Mouse (Mus musculus) liver, postnatal 0 days (tissue): ENCODE measurements around the gene Olfr1373. TPM values are rescaled to one million over a fixed set of nuclear protein-coding genes. Genes with fewer than 3 reads are reported as not detected.

Source experiments
- ATAC-seq: fragments of 200-750 bp; cut with Nextera tagmentation; 2 replicates; pipeline ENCODE4 v1.8.0; 2017; ENCODE audit warnings: mild to moderate bottlenecking, moderate library complexity
- DNase-seq: peaks from one replicate; pipeline ENCODE4 v3.0.0-alpha.2; 2016
- H3K27ac ChIP-seq: fragments of 300-500 bp; sonication (generic); 2 replicates; pipeline ENCODE4 v1.5.1; 2014; ENCODE audit warnings: antibody characterized with exemption, moderate library complexity, mild to moderate bottlenecking, low read depth
- H3K27me3 ChIP-seq: fragments of 300-500 bp; sonication (generic); 2 replicates; pipeline ENCODE4 v1.6.1; 2014; ENCODE audit warnings: low read length, control low read depth, mixed read lengths; ENCODE audit not compliant: insufficient read depth
- H3K36me3 ChIP-seq: fragments of 300-500 bp; sonication (generic); replicated peaks from 2 replicates; pipeline ENCODE4 v1.6.1; 2014; ENCODE audit warnings: mild to moderate bottlenecking, control low read depth, low read length, moderate library complexity, mixed read lengths; ENCODE audit not compliant: insufficient read depth
- H3K4me1 ChIP-seq: fragments of 300-500 bp; sonication (generic); 2 replicates; pipeline ENCODE4 v1.6.1; 2014; ENCODE audit warnings: antibody characterized with exemption, mild to moderate bottlenecking, control low read depth; ENCODE audit not compliant: insufficient read depth
- H3K4me2 ChIP-seq: fragments of 300-500 bp; sonication (generic); 2 replicates; pipeline ENCODE4 v1.6.1; 2014; ENCODE audit warnings: low read depth, mild to moderate bottlenecking, low read length, moderate library complexity, mixed read lengths
- H3K4me3 ChIP-seq: fragments of 300-500 bp; sonication (generic); 2 replicates; pipeline ENCODE4 v1.5.1; 2014; ENCODE audit warnings: low read depth, low read length
- H3K9ac ChIP-seq: fragments of 300-500 bp; sonication (generic); replicated peaks from 2 replicates; pipeline ENCODE4 v1.6.1; 2014; ENCODE audit warnings: mild to moderate bottlenecking, moderate library complexity
- H3K9me3 ChIP-seq: fragments of 300-500 bp; sonication (generic); 2 replicates; pipeline ENCODE4 v1.6.1; 2016; ENCODE audit warnings: mild to moderate bottlenecking, control low read depth, low read length, mixed read lengths
- CTCF ChIP-seq: sonication (generic); IDR thresholded peaks from 2 replicates; pipeline ENCODE4 v1.5.1; 2016; ENCODE audit warnings: antibody characterized with exemption, low read depth
- EP300 ChIP-seq: IDR thresholded peaks from 2 replicates; pipeline ENCODE4 v1.6.1; 2016; ENCODE audit warnings: antibody characterized with exemption, low read depth, mild to moderate bottlenecking
- WGBS: fragments of 180-500 bp; shearing (Covaris S2); extraction: QIAGEN DNeasy Blood & Tissue Kit; methylation state at CpG from one replicate; pipeline ENCODE4 v1.1.7; 2014; ENCODE audit not compliant: insufficient replicate concordance; 5-methylcytosine and 5-hydroxymethylcytosine counted together
- microRNA-seq: library from miRNA; unstranded; fragments of <30 nt; microRNA quantifications from one replicate; pipeline ENCODE4, GENCODE M21; 2016
- polyA plus RNA-seq: library from polyadenylated mRNA; unstranded; fragments of >200 nt; fragmentation: Nextera tagmentation; extraction: Ambion mirVana; gene quantifications from 2 replicates; pipeline ENCODE4 v1.2.1, GENCODE M21; 2015

Gene Olfr1373
- polyA plus RNA-seq, 1 experiment from 2014 or later, result not detected

GRCm38 (mm10) chr11:52099031-52099761, 46.1 kb downstream of the Olfr1373 start:
- Histone ChIP-seq H3K4me1 (peaks cover 41% of the 10 kb centered on the region), H3K9ac (peak overlapping the region; percentile 99), H3K4me3 (peak overlapping the region; percentile 81), H3K27me3 (no peaks in the 10 kb centered on the region), H3K9me3 (no peaks in the 10 kb centered on the region), H3K4me2 (peak overlapping the region; percentile 83), H3K27ac (peak overlapping the region; percentile 100), H3K36me3 (0 out of 2 replicates have a peak, but pooled peaks cover 2% of the 10 kb centered on the region)
- DNase-seq (peak; percentile 81), ATAC-seq (peak; percentile 62)
- TF ChIP-seq CTCF, result no peak
- under 1% methylated on average over 72 of the region's 72 CpGs for WGBS

- H3K27ac ChIP-seq, result peak within 1 kb of the TSS; percentile 100
- peak within 1 kb of the TSS; percentile 99 for H3K9ac ChIP-seq
- H3K36me3 ChIP-seq, result 0 out of 2 replicates have a peak, but pooled peaks cover 2% of the 10 kb centered on the region
- WGBS, result under 1% methylated on average over 47 of the region's 53 CpGs
- TF ChIP-seq EP300 (no peak; the same call in 1 of the 2 replicates), CTCF (no peak)
- H3K4me3 ChIP-seq, result peak within 1 kb of the TSS; percentile 81
- no peaks in the 10 kb centered on the region for H3K9me3 ChIP-seq
- H3K27me3 ChIP-seq, result no peaks in the 10 kb centered on the region
- DNase-seq (peak; percentile 98), ATAC-seq (peak; percentile 94)
- peak within 1 kb of the TSS; percentile 87 for H3K4me2 ChIP-seq
- peaks cover 40% of the 10 kb centered on the region for H3K4me1 ChIP-seq
These were observed 46.9 kb downstream of the Olfr1373 start, which contains the start of gene Ppp2ca for GRCm38 (mm10) chr11:52098398-52098946. Ppp2ca (plus strand) TSS chr11:52098681.

- H3K4me1 ChIP-seq, result peaks cover 35% of the 10 kb centered on the region
- peak overlapping the region; percentile 64 for H3K9ac ChIP-seq
- no peak for TF ChIP-seq CTCF
- TF ChIP-seq EP300, result no peak
- no peaks in the 10 kb centered on the region for H3K9me3 ChIP-seq
- H3K27ac ChIP-seq, result peak overlapping the region; percentile 100
- H3K4me3 ChIP-seq, result no peak overlapping the region
- ATAC-seq (no peak), DNase-seq (no peak)
- no peaks in the 10 kb centered on the region for H3K27me3 ChIP-seq
- peak overlapping the region; percentile 87 for H3K4me2 ChIP-seq
- WGBS, result 75% methylated on average over 2 of the region's 2 CpGs
- 0 out of 2 replicates have a peak, but pooled peaks cover 2% of the 10 kb centered on the region for H3K36me3 ChIP-seq
These were observed 47.7 kb downstream of the Olfr1373 start for GRCm38 (mm10) chr11:52097596-52097995.

GRCm38 (mm10) chr11:52097016-52097415, 48.3 kb downstream of the Olfr1373 start:
- no peak for TF ChIP-seq EP300
- TF ChIP-seq CTCF, result no peak
- H3K4me1 ChIP-seq, result peaks cover 34% of the 10 kb centered on the region

More at GRCm38 (mm10) chr11:52097016-52097415, 48.3 kb downstream of the Olfr1373 start:
- 63% methylated on average over 3 of the region's 3 CpGs for WGBS
- Histone ChIP-seq H3K9ac (no peak overlapping the region), H3K27me3 (no peaks in the 10 kb centered on the region), H3K4me3 (no peak overlapping the region), H3K4me2 (no peak overlapping the region), H3K27ac (0 out of 2 replicates have a peak overlapping the region, but pooled peaks have one; percentile 100), H3K9me3 (no peaks in the 10 kb centered on the region), H3K36me3 (0 out of 2 replicates have a peak, but pooled peaks cover 2% of the 10 kb centered on the region)
- ATAC-seq, result no peak
- no peak for DNase-seq

Small RNA genes within 50 kb of the gene (microRNA-seq; reads per million reads assigned to microRNA genes)
- gene Gm24157 (not detected), gene Mir3061 (13.4 reads per million, percentile 23 among the genes with 10 or more reads in this experiment)

Other genes with a start within 250 kb of the Olfr1373 start
- 30.7 and 33.3 TPM in 2 replicates for gene Cdkn2aipnl, start 177.9 kb downstream of the Olfr1373 start, polyA plus RNA-seq
- gene Ube2b, start 144.8 kb downstream of the Olfr1373 start, polyA plus RNA-seq, result 127 and 148 TPM in 2 replicates
- 1.6 and 1.7 TPM in 2 replicates for gene Cdkl3, start 141.3 kb downstream of the Olfr1373 start, polyA plus RNA-seq
- 23.2 and 24.3 TPM in 2 replicates for gene Ppp2ca, start 46.8 kb downstream of the Olfr1373 start, polyA plus RNA-seq
- gene Olfr1371, start 68.5 kb upstream of the Olfr1373 start, polyA plus RNA-seq, result not detected in 2 replicates
- gene Skp1a, start 86.5 kb upstream of the Olfr1373 start, polyA plus RNA-seq, result 289 and 296 TPM in 2 replicates
- 1.4 and 1.5 TPM in 2 replicates for gene Tcf7, start 137.5 kb upstream of the Olfr1373 start, polyA plus RNA-seq
- gene Vdac1, start 215.3 kb upstream of the Olfr1373 start, polyA plus RNA-seq, result 101 and 104 TPM in 2 replicates